Mouse (Mus musculus): ENCODE measurements around the gene Pglyrp3.

DNA sequence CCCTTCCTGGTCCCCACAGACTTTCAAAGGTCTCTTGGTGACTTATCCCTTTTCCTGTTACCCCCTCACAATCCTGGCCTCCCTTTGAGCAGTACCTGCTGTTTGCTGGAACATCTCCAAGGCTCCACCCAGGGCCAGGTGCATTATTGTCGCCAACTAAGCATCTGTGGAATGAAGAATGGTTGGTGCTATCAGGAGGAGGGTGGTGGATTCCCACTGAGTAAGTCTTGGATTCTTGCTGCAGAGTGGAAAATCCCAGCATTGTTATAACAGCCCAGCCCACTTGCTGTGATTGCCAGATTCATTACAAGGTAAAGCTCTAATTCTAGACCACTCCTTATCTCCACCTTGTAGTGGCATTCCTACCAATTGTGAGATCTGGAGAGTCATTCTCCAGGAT, 19.5 kb downstream of the Pglyrp3 start:
- no peak for TF ChIP-seq POLR2A (IDR thresholded peaks at IDR 0.05; ENCODE audit: borderline replicate concordance, extremely low read depth, insufficient read depth, insufficient read length, poor library complexity, severe bottlenecking)
- TF ChIP-seq CTCF (IDR thresholded peaks at IDR 0.05; ENCODE audit: borderline replicate concordance, extremely low read depth, insufficient read depth, insufficient read length) = no peak

Data from brain, embryonic 14.5 days (tissue).